Mouse (Mus musculus) megakaryocyte-erythroid progenitor cell, adult 5-6 weeks (primary cell): ENCODE measurements around the gene Hoxd11. TPM values are rescaled to one million over a fixed set of nuclear protein-coding genes. Genes with fewer than 3 reads are reported as not detected.

Experiments used
- ATAC-seq: replicated peaks from 2 replicates; pipeline ENCODE4 v1.8.0; 2016; ENCODE audit warnings: mild to moderate bottlenecking, inconsistent platforms; ENCODE audit not compliant: severe bottlenecking, poor library complexity, low FRiP score, low TSS enrichment
- total RNA-seq, 2 experiments: library from RNA; stranded (forward) in 1 of 2; stranded (reverse) in 1 of 2; fragments of 200-1000, 215-1000 nt in 1 of 2; fragments of >200 nt in 1 of 2; fragmentation: Nextera tagmentation in 1 of 2; gene quantifications; 2 replicates each; pipeline ENCODE4 v1.2.3; 2014 to 2017

Hoxd11 gene
- total RNA-seq, 2 experiments from 2014 or later: not detected

DNA sequence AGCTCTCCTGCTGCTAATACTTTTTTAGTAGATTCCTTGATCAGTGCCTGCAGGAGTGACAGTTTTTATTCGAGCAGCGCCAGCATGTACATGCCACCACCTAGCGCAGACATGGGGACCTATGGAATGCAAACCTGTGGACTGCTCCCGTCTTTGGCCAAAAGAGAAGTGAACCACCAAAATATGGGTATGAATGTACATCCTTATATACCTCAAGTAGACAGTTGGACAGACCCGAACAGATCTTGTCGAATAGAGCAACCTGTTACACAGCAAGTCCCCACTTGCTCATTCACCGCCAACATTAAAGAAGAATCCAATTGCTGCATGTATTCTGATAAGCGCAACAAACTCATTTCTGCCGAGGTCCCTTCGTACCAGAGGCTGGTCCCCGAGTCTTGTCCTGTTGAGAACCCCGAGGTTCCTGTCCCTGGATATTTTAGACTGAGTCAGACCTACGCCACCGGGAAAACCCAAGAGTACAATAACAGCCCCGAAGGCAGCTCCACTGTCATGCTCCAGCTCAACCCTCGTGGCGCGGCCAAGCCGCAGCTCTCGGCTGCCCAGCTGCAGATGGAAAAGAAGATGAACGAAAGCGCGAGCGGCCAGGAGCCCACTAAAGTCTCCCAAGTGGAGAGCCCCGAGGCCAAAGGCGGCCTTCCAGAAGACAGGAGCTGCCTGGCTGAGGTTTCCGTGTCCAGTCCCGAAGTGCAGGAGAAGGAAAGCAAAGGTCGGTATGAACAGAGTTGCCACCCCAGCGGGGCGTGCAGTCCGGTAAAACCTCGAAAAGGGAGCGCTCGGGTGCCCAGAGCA is 12.8 kb downstream of the Hoxd11 start:
- no peak for ATAC-seq

- no peak for ATAC-seq
Observed at GRCm38 (mm10) chr2:74692808-74693431, 13.6 kb downstream of the Hoxd11 start.

GRCm38 (mm10) chr2:74693432-74693827 is 14.1 kb downstream of the Hoxd11 start:
- ATAC-seq: no peak

GRCm38 (mm10) chr2:74694066-74694465 is 14.7 kb downstream of the Hoxd11 start:
- 0 out of 2 replicates have a peak, but pooled peaks have one; percentile 25 for ATAC-seq

GRCm38 (mm10) chr2:74695383-74695782 is 16.0 kb downstream of the Hoxd11 start:
- ATAC-seq: no peak

GRCm38 (mm10) chr2:74695813-74696430 is 16.6 kb downstream of the Hoxd11 start:
- no peak for ATAC-seq

DNA sequence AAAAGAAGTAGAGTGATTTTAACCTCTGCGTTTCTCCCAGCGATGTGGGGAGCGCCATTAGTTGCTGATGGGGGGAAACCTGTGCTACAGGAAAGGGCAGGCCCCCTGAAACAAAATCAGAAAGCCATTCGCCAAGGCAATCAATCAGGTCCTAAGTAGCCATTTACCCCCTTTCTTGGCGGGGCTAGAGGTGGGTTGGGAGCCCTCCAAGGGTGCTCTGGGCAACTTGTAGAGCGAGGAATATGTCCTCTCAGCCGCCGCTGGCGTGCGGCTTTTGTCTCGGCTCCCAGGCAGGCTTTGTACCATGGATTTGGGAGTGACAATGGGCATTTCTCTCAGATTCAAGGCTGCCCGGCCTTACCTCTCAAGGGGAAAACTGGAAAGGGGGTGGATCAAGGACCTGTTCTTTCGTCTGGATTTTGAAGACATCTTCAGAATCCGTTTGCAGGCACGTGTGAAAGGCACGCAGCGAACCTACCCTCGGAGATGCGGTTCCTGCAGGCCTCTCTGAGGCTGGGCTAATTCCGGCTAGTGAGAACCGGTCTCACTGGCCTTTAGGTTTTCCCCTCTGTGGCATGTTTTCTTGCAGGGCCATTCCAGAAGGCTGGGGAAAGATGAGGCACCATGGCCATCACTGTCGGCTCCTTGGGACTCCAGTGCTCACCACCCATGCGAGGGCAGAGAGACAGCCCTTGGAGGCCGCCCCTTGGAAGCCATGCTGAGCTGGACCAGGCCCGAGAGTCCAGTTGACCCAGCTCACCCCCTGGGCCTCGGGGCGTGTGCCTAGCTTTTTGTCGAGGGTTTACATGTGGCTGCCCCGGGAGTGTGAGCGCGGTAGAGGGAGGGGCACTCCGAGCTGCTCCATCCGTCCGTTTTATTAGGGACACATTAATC is 17.3 kb downstream of the Hoxd11 start:
- no peak for ATAC-seq

GRCm38 (mm10) chr2:74697567-74698121 is 18.3 kb downstream of the Hoxd11 start, which contains the start of gene Hoxd9:
TSS of gene Hoxd9 (plus strand) at chr2:74697727.
- ATAC-seq: no peak

GRCm38 (mm10) chr2:74698201-74699052 is 19.1 kb downstream of the Hoxd11 start:
- ATAC-seq: no peak

DNA sequence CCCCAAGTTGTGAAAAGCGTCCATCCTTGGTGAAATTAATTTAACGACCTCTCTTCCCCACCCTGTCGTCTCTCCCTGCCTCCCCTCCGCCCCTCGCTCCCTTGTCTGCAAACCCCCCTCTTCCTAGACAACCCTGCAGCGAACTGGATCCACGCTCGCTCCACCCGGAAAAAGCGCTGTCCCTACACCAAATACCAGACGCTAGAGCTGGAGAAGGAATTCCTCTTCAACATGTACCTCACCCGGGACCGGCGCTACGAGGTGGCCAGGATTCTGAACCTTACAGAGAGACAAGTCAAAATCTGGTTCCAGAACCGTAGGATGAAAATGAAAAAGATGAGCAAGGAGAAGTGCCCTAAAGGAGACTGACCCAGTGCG is 19.7 kb downstream of the Hoxd11 start:
- ATAC-seq: no peak

DNA sequence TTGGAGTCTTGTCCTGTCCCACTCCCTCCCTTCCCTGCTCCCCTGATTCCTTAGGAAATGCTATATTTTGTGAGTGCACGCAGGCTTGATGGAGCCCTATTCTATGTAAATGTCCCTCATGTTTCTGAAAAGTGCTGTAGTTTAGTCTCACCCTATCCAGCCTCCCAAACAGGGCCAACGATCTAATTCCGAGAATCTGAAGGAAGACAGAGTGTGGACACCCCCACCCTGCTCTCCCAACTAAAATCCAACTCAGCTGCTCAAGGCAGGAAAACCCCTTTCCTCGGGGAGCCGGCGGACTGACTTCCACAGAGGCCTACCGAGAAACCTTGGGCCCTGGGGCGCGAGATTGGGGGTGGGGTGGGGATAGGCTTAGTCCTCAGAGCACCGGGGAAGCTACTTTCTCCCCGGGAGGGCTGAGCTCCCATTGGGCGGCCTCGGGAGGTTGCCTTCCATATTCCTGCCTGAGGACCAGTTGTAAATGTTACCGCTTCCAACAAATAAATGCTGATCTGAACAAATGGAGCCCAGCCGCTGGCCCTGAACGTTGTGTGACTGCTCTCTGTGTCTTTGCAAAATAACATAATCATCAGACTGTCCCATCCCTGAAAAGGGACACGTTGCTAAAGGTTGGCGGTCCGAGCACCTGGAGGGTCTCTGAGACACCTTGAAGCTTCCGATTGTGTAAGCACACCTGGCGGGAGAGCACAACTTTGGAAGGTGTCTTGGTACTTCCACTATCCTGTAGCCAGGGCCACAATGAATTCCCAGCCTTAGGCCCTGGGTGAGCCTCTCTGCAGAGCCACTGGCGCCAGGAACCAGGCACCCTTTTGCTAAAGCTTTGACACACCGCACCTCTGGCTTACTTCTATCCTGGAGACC is 20.5 kb downstream of the Hoxd11 start:
- ATAC-seq: no peak

GRCm38 (mm10) chr2:74700546-74701112 is 21.3 kb downstream of the Hoxd11 start:
- ATAC-seq: no peak

- ATAC-seq: no peak
Observed at GRCm38 (mm10) chr2:74701949-74702819, 22.8 kb downstream of the Hoxd11 start.

DNA sequence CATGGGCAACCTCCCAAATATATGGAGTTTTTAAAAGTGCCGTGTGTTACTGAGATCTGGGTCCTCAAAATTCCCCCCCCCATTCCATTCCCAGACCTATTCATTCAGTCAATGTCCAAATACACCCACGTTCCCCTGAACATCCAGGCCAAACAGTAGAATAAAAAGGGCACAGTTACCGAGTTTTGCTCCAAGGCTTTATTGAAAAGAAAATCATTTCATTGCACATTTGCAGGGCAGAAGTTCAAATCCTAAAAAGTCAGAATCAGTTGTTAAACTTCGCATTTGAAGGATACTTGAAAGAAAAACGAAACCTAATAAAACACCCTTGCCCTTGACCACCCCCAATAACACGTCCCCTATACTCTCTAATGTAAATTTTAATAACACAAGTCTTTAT is 23.5 kb downstream of the Hoxd11 start:
- ATAC-seq: no peak

GRCm38 (mm10) chr2:74703317-74703716 is 24.0 kb downstream of the Hoxd11 start:
- ATAC-seq: no peak

- ATAC-seq: no peak
Observed at GRCm38 (mm10) chr2:74703720-74704392, 24.5 kb downstream of the Hoxd11 start.
